Mouse (Mus musculus): ENCODE results near the gene Arhgap9.

- TF ChIP-seq CTCF (IDR thresholded peaks at IDR 0.05; ENCODE audit: insufficient read depth, low read length), result no peak
- TF ChIP-seq POLR2A (IDR thresholded peaks at IDR 0.05; ENCODE audit: borderline replicate concordance, extremely low read depth, low read depth, low read length), result no peak
These were observed 29.7 kb upstream of the Arhgap9 start for GRCm38 (mm10) chr10:127291881-127292638.

All from lung, adult 2 months (tissue).